Mouse (Mus musculus): ENCODE measurements around the gene Rara. TPM values are rescaled to one million over a fixed set of nuclear protein-coding genes. Genes with fewer than 3 reads are reported as not detected.
"Not testable (repeated sequence)": the region's sequence is repeated elsewhere in the genome, so short reads cannot be mapped to it uniquely, and the experiment has no call there.

Gene Rara
- polyA plus RNA-seq, 1 experiment from 2014 or later = 9.7 TPM

DNA sequence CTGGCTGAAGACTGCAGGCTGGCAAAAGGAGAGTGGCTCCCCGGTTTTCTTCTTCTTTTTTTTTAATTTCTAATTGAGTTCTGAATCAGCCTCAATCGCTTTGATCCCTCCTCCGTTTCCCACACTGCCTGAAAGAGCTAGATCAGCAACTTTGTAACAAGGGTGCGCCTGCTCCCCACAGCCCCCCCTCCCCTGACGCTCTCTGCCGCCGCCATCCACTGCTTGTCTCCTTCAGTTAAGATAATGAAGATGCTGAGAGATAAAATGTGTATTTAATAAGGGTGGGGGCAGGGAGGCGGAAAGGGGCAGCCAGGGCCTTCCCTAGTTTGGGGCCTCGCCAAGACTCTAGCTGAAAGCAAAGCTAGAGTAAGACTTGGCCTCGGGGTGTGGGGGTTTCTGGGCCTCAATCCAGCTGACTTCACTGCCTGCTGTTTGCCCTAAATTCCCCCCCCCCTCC is 2.3 kb upstream of the Rara start:
- no peaks in the 10 kb centered on the region for H3K27me3 ChIP-seq (replicated peaks)
- WGBS = 6% methylated on average over 10 of the region's 10 CpGs
- H3K9me3 ChIP-seq = no peaks in the 10 kb centered on the region
- peaks cover 63% of the 10 kb centered on the region for H3K4me1 ChIP-seq
- H3K9ac ChIP-seq = no peak overlapping the region
- no peak overlapping the region for H3K4me3 ChIP-seq
- H3K27ac ChIP-seq = peak overlapping the region; percentile 35; the same call in 1 of the 2 replicates
- no peak for ATAC-seq (replicated peaks)
- H3K4me2 ChIP-seq = no peak overlapping the region; the same call in 1 of the 2 replicates
- no peaks in the 10 kb centered on the region for H3K36me3 ChIP-seq (replicated peaks)

DNA sequence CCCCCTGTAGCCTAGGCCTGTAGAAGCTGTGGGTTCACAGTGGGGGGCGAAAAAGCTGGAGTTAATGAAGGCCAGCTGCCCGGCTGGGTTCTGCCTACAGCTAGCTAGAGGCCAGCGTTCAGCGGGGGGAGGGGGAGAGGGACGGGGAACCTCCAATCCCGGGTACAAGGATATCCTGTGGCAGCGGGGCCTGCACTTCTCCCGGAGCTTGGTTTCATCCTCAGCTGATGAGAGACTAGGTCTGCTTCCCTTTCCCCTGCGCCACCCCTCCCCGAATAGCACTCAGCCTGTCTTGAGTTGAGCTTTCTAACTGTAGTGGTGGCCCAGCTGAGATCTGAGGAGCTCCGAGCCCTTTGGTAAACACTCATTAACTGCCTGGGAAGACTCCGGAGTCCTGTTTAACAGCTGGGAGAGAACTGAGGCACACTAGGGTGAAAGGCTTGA is 1.7 kb upstream of the Rara start:
- peak overlapping the region; percentile 4; the same call in 1 of the 2 replicates for H3K9ac ChIP-seq
- H3K4me2 ChIP-seq = no peak overlapping the region; the same call in 1 of the 2 replicates
- no peak for ATAC-seq (replicated peaks)
- H3K27ac ChIP-seq = peak overlapping the region; percentile 35
- WGBS = 10% methylated on average over 12 of the region's 12 CpGs
- peaks cover 69% of the 10 kb centered on the region for H3K4me1 ChIP-seq
- H3K36me3 ChIP-seq (replicated peaks) = no peaks in the 10 kb centered on the region
- no peaks in the 10 kb centered on the region for H3K9me3 ChIP-seq
- H3K4me3 ChIP-seq = no peak overlapping the region
- H3K27me3 ChIP-seq (replicated peaks) = no peaks in the 10 kb centered on the region

DNA sequence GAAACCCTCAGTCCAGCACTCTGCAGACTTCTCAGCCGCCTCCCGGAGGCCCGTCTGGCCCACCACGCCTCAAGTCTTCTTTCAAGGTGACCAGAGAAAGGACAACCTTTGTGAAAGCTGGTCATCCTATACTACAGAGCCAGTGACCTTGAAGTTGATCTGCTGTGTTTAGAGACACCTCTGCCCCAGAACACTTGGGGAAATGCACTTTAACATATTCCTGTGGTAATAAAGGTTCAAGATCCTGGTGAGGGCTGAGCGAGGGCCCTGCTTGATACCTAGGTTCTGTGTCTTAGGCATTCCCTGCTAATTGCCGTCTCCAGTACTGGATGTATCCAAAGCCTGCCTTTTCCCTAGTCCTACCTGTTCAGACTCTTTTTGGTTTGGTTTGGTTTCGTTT is 1.1 kb upstream of the Rara start:
- no peak overlapping the region for H3K4me3 ChIP-seq

DNA sequence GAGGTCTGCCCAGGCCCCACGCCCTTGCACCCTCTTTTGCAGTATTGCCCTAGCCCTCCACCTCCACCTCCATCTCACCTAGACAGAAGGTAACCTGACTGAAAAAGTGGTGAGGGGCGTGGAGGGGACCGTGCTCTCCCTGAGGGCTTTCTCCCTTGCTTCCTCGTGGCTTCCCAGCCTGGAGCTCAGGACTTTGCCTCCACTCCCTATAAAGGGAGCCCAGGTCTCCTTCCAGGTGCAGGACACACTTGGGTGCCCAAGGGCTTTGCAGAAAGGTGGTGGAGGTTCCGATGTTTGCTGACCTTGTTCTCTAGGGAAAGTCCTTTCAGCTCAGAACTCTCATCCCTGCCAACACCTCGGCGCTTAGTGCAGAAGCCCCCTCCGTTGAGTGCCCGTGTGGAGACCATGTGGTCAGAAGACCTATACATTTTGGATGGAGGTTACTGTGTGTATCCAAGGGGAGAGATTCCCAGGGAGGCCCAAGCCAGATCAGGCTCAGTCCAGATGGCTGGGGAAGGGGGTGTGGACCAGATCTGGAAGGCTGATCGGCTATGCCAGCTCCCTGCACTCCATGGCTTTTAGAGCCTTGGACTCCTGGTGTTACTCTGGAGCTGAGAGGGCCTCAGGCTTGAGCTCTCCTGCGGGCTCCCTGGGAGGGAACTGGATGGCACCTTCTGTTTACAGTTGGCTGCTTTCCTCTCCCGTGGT is 722 bp downstream of the Rara start:
- Histone ChIP-seq H3K4me3 (peak overlapping the region; percentile 56), H3K9ac (peak overlapping the region; percentile 65), H3K36me3 (replicated peaks) (no peaks in the 10 kb centered on the region), H3K4me2 (peak overlapping the region; percentile 58), H3K27ac (no peak overlapping the region), H3K9me3 (no peaks in the 10 kb centered on the region), H3K27me3 (replicated peaks) (no peaks in the 10 kb centered on the region), H3K4me1 (peaks cover 76% of the 10 kb centered on the region)
- WGBS = 10% methylated on average over 12 of the region's 12 CpGs
- ATAC-seq (replicated peaks) = peak; percentile 31; the same call in 1 of the 2 replicates

More for the DNA sequence above, 1.1 kb upstream of the Rara start:
- WGBS = 75% methylated on average over 7 of the region's 7 CpGs
- Histone ChIP-seq H3K27me3 (replicated peaks) (no peaks in the 10 kb centered on the region), H3K9me3 (no peaks in the 10 kb centered on the region), H3K4me2 (no peak overlapping the region), H3K9ac (no peak overlapping the region), H3K27ac (no peak overlapping the region), H3K36me3 (replicated peaks) (no peaks in the 10 kb centered on the region), H3K4me1 (peaks cover 74% of the 10 kb centered on the region)
- no peak for ATAC-seq (replicated peaks)

DNA sequence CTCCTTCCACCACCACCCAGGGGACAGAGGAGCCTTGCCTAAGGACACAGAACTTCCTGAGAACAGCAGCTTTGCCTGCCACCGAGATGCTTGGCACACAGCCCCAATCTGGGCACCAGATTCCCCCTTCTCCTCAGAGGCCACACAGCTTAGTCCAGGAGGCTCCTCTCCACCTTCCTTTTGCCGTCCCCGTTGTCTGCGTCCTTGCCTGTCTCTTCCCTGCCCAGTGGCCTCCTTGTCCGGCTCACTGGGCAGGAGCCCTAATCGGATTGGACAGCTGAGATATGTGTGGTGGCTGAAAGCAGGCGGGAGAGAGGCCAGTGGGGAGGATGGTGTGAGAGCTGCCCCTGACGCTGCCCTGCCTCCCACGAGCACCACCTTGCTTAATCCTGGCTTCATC is 1.9 kb downstream of the Rara start:
- H3K27me3 ChIP-seq (replicated peaks) = no peaks in the 10 kb centered on the region
- peak overlapping the region; percentile 58 for H3K4me2 ChIP-seq
- no peak overlapping the region for H3K27ac ChIP-seq
- 2% methylated on average over 9 of the region's 9 CpGs for whole genome bisulfite sequencing
- no peak for ATAC-seq (replicated peaks)
- H3K4me3 ChIP-seq = no peak overlapping the region
- H3K9ac ChIP-seq = no peak overlapping the region
- peaks cover 75% of the 10 kb centered on the region for H3K4me1 ChIP-seq
- no peaks in the 10 kb centered on the region for H3K36me3 ChIP-seq (replicated peaks)
- no peaks in the 10 kb centered on the region for H3K9me3 ChIP-seq

DNA sequence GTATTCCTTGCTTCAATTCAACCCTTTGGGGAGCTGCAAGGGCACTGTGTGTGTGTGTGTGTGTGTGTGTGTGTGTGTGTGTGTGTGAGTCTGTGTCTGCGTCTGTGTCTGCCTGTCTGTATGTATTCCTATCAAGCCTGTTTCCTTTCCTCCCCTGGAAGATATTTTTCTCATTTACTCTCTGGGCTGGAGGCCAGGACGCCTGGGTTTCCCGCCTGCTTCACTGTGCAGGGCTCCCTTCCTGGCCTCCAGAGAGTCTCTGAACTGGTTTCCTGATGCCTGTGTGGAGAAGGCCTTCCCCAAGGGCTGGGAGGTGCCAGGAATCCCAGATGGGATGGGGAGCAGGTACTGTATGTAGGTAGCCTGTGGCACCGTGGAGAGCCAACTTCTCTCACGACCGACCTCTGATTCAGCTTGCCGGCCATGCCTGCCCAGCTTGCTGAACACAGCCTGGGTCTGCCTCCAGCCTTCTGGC is 2.5 kb downstream of the Rara start:
- Histone ChIP-seq H3K4me2 (peak overlapping the region; percentile 58), H3K27ac (peak overlapping the region; percentile 12; the same call in 1 of the 2 replicates), H3K4me3 (no peak overlapping the region), H3K27me3 (replicated peaks) (peaks cover 5% of the 10 kb centered on the region), H3K9ac (no peak overlapping the region), H3K4me1 (peaks cover 69% of the 10 kb centered on the region), H3K9me3 (no peaks in the 10 kb centered on the region), H3K36me3 (replicated peaks) (no peaks in the 10 kb centered on the region)
- 41% methylated on average over 7 of the region's 7 CpGs for WGBS
- no peak for ATAC-seq (replicated peaks)

DNA sequence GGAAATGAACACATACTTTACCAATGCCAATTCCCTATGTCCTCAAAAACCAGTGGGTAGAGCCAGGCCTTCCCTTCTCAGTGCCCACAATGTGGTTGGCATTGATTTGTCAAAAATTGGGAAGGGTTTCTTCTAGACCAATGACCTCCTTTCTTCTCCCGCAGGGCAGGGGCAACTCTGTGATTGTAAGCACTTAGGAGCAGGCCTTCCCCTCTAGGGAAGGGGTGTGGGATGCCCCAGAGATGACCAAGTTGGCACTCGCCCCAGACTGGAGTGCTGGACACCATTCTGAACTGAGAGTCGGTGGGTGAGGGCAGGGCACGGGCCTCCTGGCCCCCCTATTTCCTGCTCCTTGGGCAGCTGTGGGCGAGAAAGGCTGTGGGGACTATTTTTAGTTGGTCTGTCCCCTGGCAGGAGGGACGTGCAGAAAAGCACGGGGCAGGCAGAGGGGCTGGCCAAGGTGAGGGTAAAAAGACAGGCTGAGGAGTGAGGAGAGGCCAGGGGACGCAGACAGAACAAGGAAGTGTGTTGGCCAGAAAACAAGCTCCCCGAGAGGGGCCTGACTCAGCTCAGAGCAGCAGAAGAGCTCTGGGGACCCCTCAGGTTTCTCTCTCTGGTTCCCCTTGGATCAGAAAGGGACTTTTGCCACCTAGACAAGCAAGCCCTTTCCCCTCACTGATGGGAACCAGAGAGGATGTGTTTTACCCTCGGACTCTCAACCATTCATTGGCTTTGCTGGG is 3.3 kb downstream of the Rara start:
- H3K27ac ChIP-seq = 0 out of 2 replicates have a peak overlapping the region, but pooled peaks have one; percentile 15

DNA sequence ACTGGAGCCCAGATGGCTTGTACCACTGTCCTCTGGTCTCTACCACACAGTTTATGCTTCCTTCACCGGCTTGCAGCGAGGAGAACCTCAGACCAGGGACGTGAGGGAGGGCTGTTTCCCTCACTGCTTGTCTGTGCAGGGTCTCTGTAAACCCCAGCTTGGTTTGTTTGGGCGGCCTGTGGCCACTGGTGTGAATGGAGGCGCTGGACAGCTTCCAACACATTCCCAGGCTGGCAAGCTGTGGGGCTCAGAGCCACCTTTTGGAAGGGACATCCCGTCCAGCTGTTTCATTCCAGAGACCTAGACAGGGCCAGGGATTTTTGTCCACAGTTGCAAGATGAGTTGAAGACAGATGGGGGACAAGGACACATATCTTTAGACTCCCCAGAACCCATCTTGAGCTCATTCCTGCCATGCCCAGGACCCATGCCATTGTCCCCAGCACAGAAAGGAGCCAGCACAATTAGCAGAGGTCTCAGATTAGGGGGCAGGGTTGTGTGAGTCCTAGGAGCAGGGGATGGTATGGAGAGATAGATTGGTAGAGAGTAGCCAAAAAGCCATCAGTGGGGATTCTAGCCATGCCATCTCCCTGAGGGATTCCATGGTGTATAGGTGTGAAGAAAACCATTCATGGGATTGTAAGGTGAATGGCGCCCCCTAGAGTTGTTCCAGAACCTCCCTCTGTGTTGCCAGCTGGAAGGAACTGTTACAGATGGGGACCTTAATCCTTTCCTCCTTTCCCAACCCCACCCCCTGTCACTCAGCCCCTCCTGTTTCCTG is 4.1 kb downstream of the Rara start:
- no peak overlapping the region for H3K27ac ChIP-seq

More for the DNA sequence above, 3.3 kb downstream of the Rara start:
- Histone ChIP-seq H3K4me1 (peaks cover 63% of the 10 kb centered on the region), H3K4me2 (no peak overlapping the region), H3K27me3 (replicated peaks) (peaks cover 9% of the 10 kb centered on the region), H3K9ac (no peak overlapping the region), H3K4me3 (no peak overlapping the region), H3K9me3 (no peaks in the 10 kb centered on the region), H3K36me3 (replicated peaks) (no peaks in the 10 kb centered on the region)
- ATAC-seq (replicated peaks) = no peak
- 52% methylated on average over 10 of the region's 10 CpGs for WGBS

DNA sequence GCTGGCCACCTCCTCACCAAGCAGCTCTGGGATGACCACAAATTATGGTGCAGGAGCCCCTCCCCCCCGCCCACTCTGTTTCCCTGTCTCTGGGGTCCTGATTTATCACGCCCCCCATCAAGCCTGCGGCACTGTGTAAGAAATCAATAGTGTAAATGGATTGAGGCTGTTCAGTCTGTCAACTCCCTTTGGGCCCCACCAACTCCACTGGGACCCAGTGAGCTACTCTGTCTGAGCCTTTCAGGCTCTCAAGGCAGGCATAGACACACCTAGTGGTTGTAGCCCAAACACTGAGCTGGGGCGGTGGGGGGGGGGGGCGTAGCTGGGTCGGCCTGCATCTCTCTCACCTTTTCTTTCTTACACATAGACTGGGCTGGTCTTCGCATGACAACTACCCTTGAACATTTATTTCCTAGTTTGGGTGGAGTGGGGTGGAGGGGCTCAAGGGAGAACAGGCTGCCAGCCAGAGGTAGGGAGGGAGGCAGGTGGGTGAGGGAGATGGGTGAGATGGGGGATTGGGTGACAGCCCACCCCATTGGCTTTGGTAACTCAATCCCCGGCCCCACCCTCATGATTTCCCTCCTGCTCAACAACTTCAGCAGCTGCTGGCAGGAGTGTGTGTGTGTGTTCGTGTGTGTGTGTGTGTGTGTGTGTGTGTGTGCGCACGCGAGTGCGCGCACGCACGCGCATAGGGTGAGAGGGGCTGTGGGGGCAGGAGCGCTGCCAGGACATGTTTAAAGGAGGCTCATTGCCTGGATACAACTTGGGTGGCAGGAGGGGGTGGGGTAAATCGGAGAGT is 4.9 kb downstream of the Rara start:
- Histone ChIP-seq H3K9ac (no peak overlapping the region), H3K4me3 (no peak overlapping the region), H3K9me3 (no peaks in the 10 kb centered on the region), H3K4me1 (peaks cover 68% of the 10 kb centered on the region), H3K27me3 (replicated peaks) (peaks cover 9% of the 10 kb centered on the region), H3K27ac (no peak overlapping the region), H3K36me3 (replicated peaks) (no peaks in the 10 kb centered on the region), H3K4me2 (no peak overlapping the region)
- no peak for ATAC-seq (replicated peaks)
- 43% methylated on average over 17 of the region's 19 CpGs for WGBS

More for the DNA sequence above, 4.1 kb downstream of the Rara start:
- WGBS = 29% methylated on average over 7 of the region's 7 CpGs
- no peak overlapping the region for H3K4me2 ChIP-seq
- no peaks in the 10 kb centered on the region for H3K36me3 ChIP-seq (replicated peaks)
- H3K9me3 ChIP-seq = no peaks in the 10 kb centered on the region
- H3K4me1 ChIP-seq = peaks cover 65% of the 10 kb centered on the region
- no peak for ATAC-seq (replicated peaks)
- no peak overlapping the region for H3K4me3 ChIP-seq
- no peak overlapping the region for H3K9ac ChIP-seq
- peaks cover 9% of the 10 kb centered on the region for H3K27me3 ChIP-seq (replicated peaks)

DNA sequence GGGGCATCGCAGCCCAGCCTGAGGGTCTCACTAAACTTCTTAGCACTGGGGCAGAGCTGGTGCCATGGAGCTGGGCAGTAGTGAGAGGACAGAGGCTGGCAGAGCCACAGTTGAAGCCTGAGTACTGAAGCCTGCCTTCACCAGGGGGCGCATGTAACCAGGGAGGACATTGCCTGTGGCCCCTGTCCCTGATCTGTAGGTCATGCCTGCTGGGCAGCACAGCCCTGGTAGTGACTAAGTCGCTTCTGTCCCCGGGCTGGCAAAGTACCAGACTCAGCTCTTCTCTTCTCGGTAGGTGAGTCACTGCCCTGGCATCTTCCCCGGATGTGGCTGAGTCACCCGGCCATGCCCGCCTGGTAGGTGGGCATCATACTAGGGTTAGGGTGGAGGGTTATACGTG is 5.5 kb downstream of the Rara start:
- peaks cover 71% of the 10 kb centered on the region for H3K4me1 ChIP-seq
- H3K27ac ChIP-seq = no peak overlapping the region
- H3K36me3 ChIP-seq (replicated peaks) = no peaks in the 10 kb centered on the region
- no peak overlapping the region for H3K4me3 ChIP-seq
- no peak overlapping the region for H3K4me2 ChIP-seq
- WGBS = 46% methylated on average over 9 of the region's 9 CpGs
- ATAC-seq (replicated peaks) = no peak
- no peaks in the 10 kb centered on the region for H3K9me3 ChIP-seq
- H3K27me3 ChIP-seq (replicated peaks) = peaks cover 9% of the 10 kb centered on the region
- no peak overlapping the region for H3K9ac ChIP-seq

DNA sequence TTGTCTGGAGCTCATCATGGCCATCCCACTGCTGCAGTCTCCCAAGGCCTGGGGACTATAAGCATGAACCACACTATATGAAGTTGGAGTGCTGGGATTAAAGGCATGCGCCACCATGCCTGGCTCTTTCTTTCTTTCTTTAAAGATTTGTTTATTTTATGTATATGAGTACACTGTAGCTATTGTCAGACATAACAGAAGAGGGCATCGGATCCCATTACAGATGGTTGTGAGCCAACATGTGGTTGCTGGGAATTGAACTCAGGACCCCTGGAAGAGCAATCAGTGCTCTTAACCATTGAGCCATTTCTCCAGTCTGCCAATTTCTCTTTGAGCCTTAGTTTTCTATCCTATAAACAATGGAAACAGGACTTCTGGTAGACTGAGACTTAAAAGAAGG is 6.2 kb downstream of the Rara start:
- H3K9me3 ChIP-seq; H3K27me3 ChIP-seq (replicated peaks); H3K36me3 ChIP-seq (replicated peaks); H3K4me3 ChIP-seq; H3K9ac ChIP-seq; H3K4me2 ChIP-seq; H3K27ac ChIP-seq; ATAC-seq (replicated peaks): not testable (repeated sequence)
- peaks cover 70% of the 10 kb centered on the region for H3K4me1 ChIP-seq
- 94% methylated on average over 2 of the region's 2 CpGs for WGBS

Data from midbrain, embryonic 15.5 days (tissue).